In genomic region chr8:126565954-126566445, GRCm38 (mm10) we compare ENCODE assay signal across 9 mouse cellular contexts. TPM values are rescaled to one million over a fixed set of nuclear protein-coding genes. Genes with fewer than 3 reads are reported as not detected.
DNase-seq lines count a peak whose midpoint lies in the region; ATAC-seq and TF ChIP-seq lines count a peak whose summit lies in the region.
"Had no signal": no experiment of that assay in that cellular context is flagged by ENCODE, and none has a peak within 500 bp of the region (broad histone marks: within the 10 kb centered on the region; RNA-seq: fewer than 3 reads in every experiment).

No protein-coding gene starts in this region.

- H3K4me3 ChIP-seq in kidney, embryonic 15.5 days (replicated peaks), result no peak overlapping the region
- H3K4me3 ChIP-seq in forebrain, embryonic 10.5 days, result no peak overlapping the region
- H3K4me3 ChIP-seq in heart, postnatal 0 days (ENCODE audit: low read depth, low read length), result no peak overlapping the region
- H3K4me3 ChIP-seq in lung, postnatal 0 days (ENCODE audit: low read depth, low read length), result no peak overlapping the region
- H3K4me3 ChIP-seq in stomach, embryonic 14.5 days (ENCODE audit: low read depth, low read length), result no peak overlapping the region
- H3K4me3 ChIP-seq: erythroblast, embryonic 14.5 days had no signal

- no peaks in the 10 kb centered on the region for H3K36me3 ChIP-seq in kidney, embryonic 15.5 days
- no peaks in the 10 kb centered on the region for H3K36me3 ChIP-seq in forebrain, embryonic 10.5 days (replicated peaks)
- H3K36me3 ChIP-seq in heart, postnatal 0 days (replicated peaks; ENCODE audit: control insufficient read depth, insufficient read depth, low read length), result no peaks in the 10 kb centered on the region
- no peaks in the 10 kb centered on the region for H3K36me3 ChIP-seq in lung, postnatal 0 days (ENCODE audit: insufficient read depth, low read length)
- no peaks in the 10 kb centered on the region for H3K36me3 ChIP-seq in stomach, embryonic 14.5 days (ENCODE audit: control insufficient read depth, insufficient read depth, low read length)

- WGBS in kidney, embryonic 15.5 days, result 34% methylated on average over 6 of the region's 6 CpGs
- WGBS in forebrain, embryonic 10.5 days, result 56% methylated on average over 6 of the region's 6 CpGs
- 22% methylated on average over 4 of the region's 6 CpGs for WGBS in heart, postnatal 0 days
- WGBS in lung, postnatal 0 days, result 38% methylated on average over 6 of the region's 6 CpGs
- 60% methylated on average over 6 of the region's 6 CpGs for WGBS in stomach, embryonic 14.5 days

- ATAC-seq in kidney, embryonic 15.5 days (replicated peaks; ENCODE audit: low FRiP score), result peak; percentile 27
- ATAC-seq in heart, postnatal 0 days (ENCODE audit: insufficient read depth, low read depth), result peak; percentile 66
- ATAC-seq in lung, postnatal 0 days, result peak; percentile 24
- ATAC-seq in stomach, embryonic 14.5 days (ENCODE audit: insufficient number of reproducible peaks, insufficient read depth, low FRiP score, low read depth), result peak; percentile 21; the same call in 1 of the 2 replicates

- no peak for TF ChIP-seq CTCF in heart, postnatal 0 days (IDR thresholded peaks at IDR 0.05; ENCODE audit: low read depth)
- no peak for TF ChIP-seq CTCF in lung, postnatal 0 days (IDR thresholded peaks at IDR 0.05)

- peak overlapping the region; percentile 89 for H3K27ac ChIP-seq in kidney, embryonic 15.5 days
- H3K27ac ChIP-seq in forebrain, embryonic 10.5 days, result peak overlapping the region; percentile 85
- H3K27ac ChIP-seq in heart, postnatal 0 days (ENCODE audit: low read depth), result peak overlapping the region; percentile 91
- peak overlapping the region; percentile 76 for H3K27ac ChIP-seq in lung, postnatal 0 days (ENCODE audit: low read length)
- peak overlapping the region; percentile 74; the same call in 1 of the 2 replicates for H3K27ac ChIP-seq in stomach, embryonic 14.5 days (ENCODE audit: low read length)

- no peak for TF ChIP-seq EP300 in heart, postnatal 0 days (IDR thresholded peaks at IDR 0.05; ENCODE audit: low read depth)
- TF ChIP-seq EP300 in lung, postnatal 0 days (IDR thresholded peaks at IDR 0.05), result no peak

- H3K9me3 ChIP-seq in kidney, embryonic 15.5 days (replicated peaks), result no peaks in the 10 kb centered on the region
- no peaks in the 10 kb centered on the region for H3K9me3 ChIP-seq in forebrain, embryonic 10.5 days
- no peaks in the 10 kb centered on the region for H3K9me3 ChIP-seq in heart, postnatal 0 days (replicated peaks; ENCODE audit: control insufficient read depth, low read length)
- no peaks in the 10 kb centered on the region for H3K9me3 ChIP-seq in lung, postnatal 0 days (ENCODE audit: low read length)
- no peaks in the 10 kb centered on the region for H3K9me3 ChIP-seq in stomach, embryonic 14.5 days (ENCODE audit: control insufficient read depth, low read depth, low read length)

- H3K4me1 ChIP-seq in kidney, embryonic 15.5 days, result peaks cover 27% of the 10 kb centered on the region
- H3K4me1 ChIP-seq in forebrain, embryonic 10.5 days, result peaks cover 45% of the 10 kb centered on the region
- H3K4me1 ChIP-seq in heart, postnatal 0 days (ENCODE audit: control insufficient read depth, insufficient read depth), result peaks cover 50% of the 10 kb centered on the region
- peaks cover 22% of the 10 kb centered on the region; the same call in 1 of the 2 replicates for H3K4me1 ChIP-seq in lung, postnatal 0 days (ENCODE audit: insufficient read depth, low read depth, low read length)
- peaks cover 21% of the 10 kb centered on the region for H3K4me1 ChIP-seq in stomach, embryonic 14.5 days (ENCODE audit: control insufficient read depth, insufficient read depth, low read length)

- no peak for DNase-seq in kidney, postnatal 14 days
- DNase-seq in forebrain, embryonic 10.5 days (ENCODE audit: extremely low spot score, low spot score), result no peak
- peak; percentile 80 for DNase-seq in heart, postnatal 0 days (ENCODE audit: low spot score)
- DNase-seq in lung, postnatal 0 days (ENCODE audit: low spot score), result peak; percentile 65
- DNase-seq in right cerebral cortex, postnatal 14 days, result no peak
- no peak for DNase-seq in layer of hippocampus, postnatal 25 days (ENCODE audit: extremely low spot score in 1 of 2, low spot score in 1 of 2)

- H3K27me3 ChIP-seq in kidney, embryonic 15.5 days, result no peaks in the 10 kb centered on the region
- H3K27me3 ChIP-seq in forebrain, embryonic 10.5 days (ENCODE audit: poor library complexity, severe bottlenecking), result 0 out of 2 replicates have a peak, but pooled peaks cover 2% of the 10 kb centered on the region
- no peaks in the 10 kb centered on the region for H3K27me3 ChIP-seq in heart, postnatal 0 days (ENCODE audit: control insufficient read depth, insufficient read depth, low read length)
- no peaks in the 10 kb centered on the region for H3K27me3 ChIP-seq in lung, postnatal 0 days (replicated peaks; ENCODE audit: insufficient read depth, low read length)
- H3K27me3 ChIP-seq in stomach, embryonic 14.5 days (ENCODE audit: control insufficient read depth, insufficient read depth, low read length), result no peaks in the 10 kb centered on the region

- H3K4me2 ChIP-seq in kidney, embryonic 15.5 days, result 0 out of 2 replicates have a peak overlapping the region, but pooled peaks have one; percentile 32
- peak overlapping the region; percentile 52 for H3K4me2 ChIP-seq in heart, postnatal 0 days (ENCODE audit: low read depth, low read length)
- no peak overlapping the region for H3K4me2 ChIP-seq in lung, postnatal 0 days (replicated peaks; ENCODE audit: low read depth, low read length)
- no peak overlapping the region for H3K4me2 ChIP-seq in stomach, embryonic 14.5 days (replicated peaks; ENCODE audit: low read depth, low read length)

- H3K9ac ChIP-seq in kidney, embryonic 15.5 days, result no peak overlapping the region
- H3K9ac ChIP-seq in heart, postnatal 0 days (replicated peaks; ENCODE audit: low read depth, low read length), result peak overlapping the region; percentile 52; the same call in 1 of the 2 replicates
- no peak overlapping the region for H3K9ac ChIP-seq in lung, postnatal 0 days (replicated peaks; ENCODE audit: low read depth)
- H3K9ac ChIP-seq in stomach, embryonic 14.5 days (replicated peaks; ENCODE audit: low read depth, low read length), result no peak overlapping the region

RNA-seq across cellular contexts. Expression of gene Irf2bp2, which starts 27.8 kb away (rescaled TPM):
- polyA plus RNA-seq in kidney, embryonic 15.5 days (2015; fragmentation: Nextera tagmentation; extraction: Ambion mirVana), result 12.3 and 13.3 TPM in 2 replicates
- 3.0 and 3.4 TPM in 2 replicates for polyA plus RNA-seq in forebrain, embryonic 10.5 days (2016; fragmentation: Nextera tagmentation; extraction: Ambion mirVana)
- 132 and 175 TPM in 2 replicates for total RNA-seq in heart, postnatal 0 days (2014; rRNA removed; ENCODE audit: low replicate concordance)
- polyA plus RNA-seq in heart, postnatal 0 days (2015; fragmentation: Nextera tagmentation; extraction: Ambion mirVana), result 9.6 and 9.8 TPM in 2 replicates
- polyA plus RNA-seq in lung, postnatal 0 days (2015; fragmentation: Nextera tagmentation; extraction: Ambion mirVana), result 19.5 and 24.1 TPM in 2 replicates
- polyA plus RNA-seq in stomach, embryonic 14.5 days (2014; fragmentation: Nextera tagmentation; extraction: Ambion mirVana), result 9.7 and 10.0 TPM in 2 replicates
- total RNA-seq in layer of hippocampus, postnatal 25 days (2021), result 10 to 100 TPM; 55.4 to 59.0 TPM

Comparison
In these comparisons a context has a peak if more than half of its experiments do, and no peak if none do; other contexts are left out.
1. H3K4me2 ChIP-seq: peak in kidney, embryonic 15.5 days (single experiment) and heart, postnatal 0 days (single experiment); none in lung, postnatal 0 days (single experiment) and stomach, embryonic 14.5 days (single experiment).
2. DNase-seq: peak in heart, postnatal 0 days (single experiment) and lung, postnatal 0 days (single experiment); none in kidney, postnatal 14 days (single experiment), forebrain, embryonic 10.5 days (single experiment), right cerebral cortex, postnatal 14 days (single experiment) and layer of hippocampus, postnatal 25 days (0 of 2).
3. Peak in every context shown above with its lines, with median percentiles within 50 percentile points of each other: ATAC-seq and H3K27ac ChIP-seq.